Mouse (Mus musculus) spleen, postnatal 4 days (tissue): ENCODE data around the gene Jade3.

ENCODE experiments used
- DNase-seq, 2 experiments: peaks; one replicate each; pipeline ENCODE4 v3.0.0; 2022; ENCODE audit warnings: low spot score in 2 of 2

The Jade3 gene

GRCm38 (mm10) chrX:20548011-20548879 lies 122.8 kb downstream of the Jade3 start:
- no peak for DNase-seq

- no peak for DNase-seq
Measured at GRCm38 (mm10) chrX:20548880-20549440, 123.5 kb downstream of the Jade3 start.

- DNase-seq, result no peak
Measured at GRCm38 (mm10) chrX:20549532-20549931, 124.0 kb downstream of the Jade3 start, which contains the start of gene Rgn. Rgn (plus strand) TSS chrX:20549787.

- DNase-seq, result no peak
Measured at GRCm38 (mm10) chrX:20552199-20552598, 126.7 kb downstream of the Jade3 start.

GRCm38 (mm10) chrX:20561846-20562245 lies 136.4 kb downstream of the Jade3 start:
- DNase-seq, result no peak

GRCm38 (mm10) chrX:20563941-20564340 lies 138.5 kb downstream of the Jade3 start:
- no peak for DNase-seq
